Mouse (Mus musculus) lung, postnatal 0 days (tissue): ENCODE results near the gene Gria4.

Experiments
- CTCF ChIP-seq: IDR thresholded peaks from 2 replicates; pipeline ENCODE4 v1.5.1; 2016; ENCODE audit warnings: antibody characterized with exemption, mild to moderate bottlenecking
- EP300 ChIP-seq: IDR thresholded peaks from 2 replicates; pipeline ENCODE4 v1.6.1; 2016; ENCODE audit warnings: antibody characterized with exemption, mild to moderate bottlenecking, control low read depth

DNA sequence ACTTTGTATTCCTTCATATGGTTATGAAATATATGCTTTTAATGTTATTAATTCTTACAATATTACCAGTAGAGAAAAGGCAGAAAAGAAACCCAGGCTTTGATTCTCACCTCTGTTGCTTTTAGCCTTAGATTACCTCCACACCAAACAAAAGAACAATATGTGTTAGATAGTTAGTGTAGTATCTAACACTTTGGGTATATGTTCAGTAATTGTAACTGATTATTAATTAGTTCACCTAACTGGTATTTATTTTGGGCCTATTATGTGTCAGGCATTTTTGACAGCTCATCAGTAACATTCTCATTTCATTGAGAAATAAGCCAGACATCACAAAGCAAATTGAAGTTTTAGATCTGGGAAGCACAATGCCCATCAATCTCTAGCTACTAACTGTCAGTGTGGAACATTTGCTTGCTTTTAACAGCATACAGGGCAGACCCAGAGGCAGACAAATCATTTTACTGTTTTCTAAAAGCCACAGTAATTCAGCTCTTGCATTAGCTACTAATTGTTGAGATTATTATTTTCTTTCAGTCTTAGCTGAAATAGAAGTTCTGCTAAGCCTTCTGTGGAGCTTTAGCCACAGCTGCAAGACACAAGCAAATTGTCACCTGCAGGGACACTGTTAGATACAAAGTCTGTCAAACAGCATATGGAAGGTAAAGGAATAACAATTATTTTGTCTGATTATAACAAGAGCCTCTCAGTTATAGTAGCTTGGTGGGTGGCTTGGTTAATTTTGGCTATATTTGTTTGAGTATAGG, 282.1 kb downstream of the Gria4 start:
- no peak for TF ChIP-seq CTCF
- no peak for TF ChIP-seq EP300
